Mouse (Mus musculus) urinary bladder, adult 2 months (tissue): ENCODE results near the gene Fam71f2. TPM values are rescaled to one million over a fixed set of nuclear protein-coding genes. Genes with fewer than 3 reads are reported as not detected.

Experiments used
- DNase-seq: peaks from one replicate; pipeline ENCODE4 v3.0.0; 2022; ENCODE audit warnings: low spot score
- polyA plus RNA-seq: library from polyadenylated mRNA; depleted of rRNA; stranded (reverse); fragments of >200 nt; gene quantifications from 2 replicates; pipeline ENCODE4 v1.2.3, GENCODE M21; 2012

Gene Fam71f2
- polyA plus RNA-seq, 1 experiment, result 1.9 TPM

DNA sequence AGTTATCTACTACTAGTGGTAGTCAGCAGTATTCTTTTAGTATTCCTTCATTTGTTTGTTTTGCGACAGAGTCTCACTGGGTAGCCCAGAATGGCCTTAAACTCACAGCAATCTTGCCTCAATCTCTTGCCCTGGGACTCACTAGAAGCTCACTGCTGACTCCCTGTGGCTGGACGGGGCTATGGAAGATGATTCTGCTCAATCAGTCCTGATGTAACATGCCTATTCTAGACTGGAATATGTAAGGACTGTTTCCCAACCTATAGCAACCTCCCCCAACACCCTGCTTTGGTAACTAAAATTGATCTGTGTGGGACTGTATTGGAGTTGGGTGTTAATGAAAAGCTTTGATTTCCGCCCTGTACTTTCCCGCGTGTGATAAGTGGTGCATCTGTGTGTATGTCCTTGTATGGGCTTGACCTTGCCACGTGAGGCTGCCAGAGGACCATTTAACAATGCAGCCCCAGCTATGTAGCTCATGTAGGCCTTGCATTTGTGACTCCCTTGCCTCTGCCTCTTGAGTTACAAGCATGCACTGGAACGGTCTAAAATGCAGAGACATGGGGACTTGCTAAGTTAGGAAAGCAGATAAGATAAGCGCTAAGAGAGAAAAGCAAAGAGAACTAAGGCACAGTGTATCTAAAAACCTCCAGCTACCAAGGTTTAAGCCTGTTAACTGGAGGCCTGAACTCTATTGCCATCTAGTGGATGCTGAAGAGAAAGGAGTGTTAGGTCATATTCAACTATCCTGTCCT lies 703 bp upstream of the Fam71f2 start:
- DNase-seq, result no peak

DNA sequence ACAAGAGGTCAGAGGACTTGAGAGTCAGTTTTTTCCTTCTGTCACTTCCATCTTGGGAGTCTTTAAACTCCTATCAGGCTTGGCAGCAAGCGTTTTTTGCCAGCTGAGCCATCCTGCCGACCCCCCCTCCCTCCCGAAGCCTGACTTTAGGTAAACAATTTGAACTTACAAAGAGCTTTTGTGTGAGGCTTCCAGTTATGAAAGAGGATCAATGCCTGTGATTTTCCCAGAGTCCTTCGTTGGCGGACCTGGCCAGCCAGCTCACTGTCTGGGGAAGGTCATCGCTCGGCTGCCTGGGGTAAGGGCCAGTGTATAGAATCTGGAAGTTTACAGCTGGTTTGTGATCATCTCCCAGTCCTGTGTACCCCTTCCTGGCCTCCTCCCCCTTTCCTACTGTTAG lies 1.3 kb downstream of the Fam71f2 start:
- no peak for DNase-seq

DNA sequence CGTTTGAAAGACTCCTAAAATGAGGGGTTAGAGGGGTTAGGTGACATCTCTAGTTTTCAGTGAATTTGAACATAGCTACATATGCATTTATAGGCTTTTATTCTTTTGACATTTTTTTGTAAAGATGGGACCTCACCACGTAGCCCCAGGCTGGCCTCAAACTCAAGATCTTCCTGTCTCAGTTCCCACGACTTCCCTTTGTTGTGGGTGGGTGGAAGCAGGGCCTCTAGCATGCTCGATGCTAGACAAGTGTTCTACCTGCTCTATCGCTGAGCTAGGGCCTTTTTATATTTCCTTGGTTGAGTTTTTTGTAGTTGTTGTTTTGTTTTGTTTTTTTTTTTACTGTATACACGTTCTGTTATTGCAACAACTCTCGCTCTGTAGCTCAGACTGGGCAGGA lies 7.5 kb downstream of the Fam71f2 start:
- DNase-seq, result no peak

DNA sequence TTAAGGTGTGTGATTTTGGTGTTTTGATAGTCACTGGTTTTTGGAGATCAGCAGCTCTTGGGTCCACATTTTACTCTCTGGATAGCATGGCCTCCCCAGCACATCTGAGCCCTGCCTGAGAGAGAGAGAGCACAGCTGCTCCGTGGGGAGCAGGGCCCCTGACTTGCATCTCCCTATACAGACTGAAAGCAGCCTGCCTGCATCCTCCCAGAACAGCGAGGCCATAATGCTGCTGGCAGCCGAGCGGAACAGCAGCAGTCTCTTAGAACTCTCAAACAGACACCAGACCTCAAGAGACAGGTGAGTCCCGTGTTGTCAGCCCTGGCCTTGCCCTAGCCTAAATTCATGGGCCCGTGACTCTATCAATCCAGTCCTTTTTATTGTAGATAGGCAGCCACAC lies 8.1 kb downstream of the Fam71f2 start:
- no peak for DNase-seq

DNA sequence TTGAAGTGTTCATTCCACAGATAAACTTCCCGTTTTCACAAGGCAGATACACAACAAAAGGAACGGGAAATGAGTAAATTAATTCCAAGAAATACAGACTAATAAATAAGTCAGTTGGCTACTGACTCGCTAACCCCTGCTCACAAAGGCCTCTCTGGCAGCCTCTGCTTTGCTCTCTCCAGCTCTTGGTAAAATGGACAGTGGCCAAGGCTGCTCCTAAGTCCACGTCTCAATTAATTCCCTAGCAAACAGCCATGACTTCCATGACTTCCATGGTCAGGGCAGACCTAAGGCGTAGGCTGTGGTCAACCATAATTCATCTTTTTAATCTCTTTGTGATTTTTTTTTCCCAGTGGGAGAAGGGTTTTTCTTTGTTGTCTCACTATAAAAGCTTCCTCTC lies 8.6 kb downstream of the Fam71f2 start:
- no peak for DNase-seq

DNA sequence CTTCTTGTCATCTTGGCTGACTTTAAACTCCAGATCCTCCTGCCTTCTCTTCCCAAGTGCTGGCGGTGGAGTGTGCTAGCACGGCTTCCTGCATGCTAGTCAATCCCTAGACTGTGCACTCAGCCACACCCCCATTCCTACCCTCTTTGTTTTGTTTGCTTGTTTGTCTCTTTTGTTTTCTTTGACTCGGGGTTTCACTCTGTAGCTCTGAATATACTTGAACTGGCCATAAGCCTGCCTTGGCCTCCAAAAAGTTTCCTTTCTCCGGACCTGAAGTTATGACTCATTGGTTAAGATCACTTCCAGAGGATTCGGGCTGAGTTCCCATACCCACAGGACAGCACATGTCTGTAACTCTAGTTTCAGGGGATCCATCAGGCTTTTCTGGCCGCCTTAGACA lies 9.3 kb downstream of the Fam71f2 start:
- DNase-seq, result no peak

DNA sequence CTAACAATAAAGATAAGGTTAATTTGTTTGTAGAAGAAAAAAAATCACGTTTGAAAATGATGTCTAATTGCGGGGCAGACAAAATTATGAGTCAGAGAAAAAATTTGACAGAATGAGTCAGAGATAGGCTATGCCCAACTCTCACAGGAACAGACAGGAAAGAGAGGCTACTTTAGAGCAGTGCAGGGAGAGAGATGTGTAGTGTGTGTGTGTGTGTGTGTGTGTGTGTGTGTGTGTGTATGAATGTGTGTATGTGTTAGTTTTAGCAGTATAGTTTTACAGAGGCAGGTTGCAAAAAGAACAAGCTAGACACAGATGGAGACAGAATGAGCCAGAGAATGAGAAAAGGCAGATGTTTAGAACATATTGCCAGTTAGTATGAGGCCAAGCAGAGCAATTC lies 19.7 kb downstream of the Fam71f2 start:
- DNase-seq, result no peak

DNA sequence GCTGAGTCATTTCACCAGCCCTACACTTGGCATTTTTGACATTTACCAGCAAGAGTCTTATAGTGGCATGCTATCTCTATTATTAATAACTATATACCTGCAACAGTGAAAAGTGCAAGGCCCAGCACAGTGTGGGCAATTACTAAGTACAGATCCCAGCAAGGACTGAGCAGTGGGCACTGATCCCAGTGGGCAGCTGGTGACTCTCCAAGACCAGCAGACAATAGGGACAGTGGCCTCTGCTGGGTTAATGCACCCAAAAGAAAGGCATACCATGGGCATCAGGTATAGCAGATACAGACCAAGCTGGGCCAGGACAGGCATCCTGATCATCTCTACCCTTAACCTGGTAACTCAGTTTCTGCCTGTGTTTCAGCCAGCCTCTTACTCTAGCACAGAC lies 23.9 kb downstream of the Fam71f2 start:
- DNase-seq, result no peak

DNA sequence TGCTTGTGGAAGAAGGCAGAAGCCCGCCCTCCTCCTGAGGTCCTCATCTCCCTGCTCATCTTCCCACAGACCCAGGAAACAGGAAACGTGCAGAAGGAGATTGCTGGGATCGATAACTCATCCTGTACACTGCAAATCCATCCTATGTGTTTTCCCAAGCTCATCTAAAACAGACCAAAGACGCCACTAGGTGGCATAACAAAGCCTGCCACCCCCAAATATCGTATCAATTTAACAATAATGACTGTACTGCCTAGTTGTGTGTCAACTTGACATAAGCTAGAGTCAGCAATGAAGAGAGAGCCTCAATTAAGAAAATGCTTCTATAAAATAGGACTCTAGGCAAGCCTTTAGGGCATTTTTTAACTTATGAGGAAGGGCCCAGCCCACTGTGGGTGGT lies 24.3 kb downstream of the Fam71f2 start:
- DNase-seq, result no peak

DNA sequence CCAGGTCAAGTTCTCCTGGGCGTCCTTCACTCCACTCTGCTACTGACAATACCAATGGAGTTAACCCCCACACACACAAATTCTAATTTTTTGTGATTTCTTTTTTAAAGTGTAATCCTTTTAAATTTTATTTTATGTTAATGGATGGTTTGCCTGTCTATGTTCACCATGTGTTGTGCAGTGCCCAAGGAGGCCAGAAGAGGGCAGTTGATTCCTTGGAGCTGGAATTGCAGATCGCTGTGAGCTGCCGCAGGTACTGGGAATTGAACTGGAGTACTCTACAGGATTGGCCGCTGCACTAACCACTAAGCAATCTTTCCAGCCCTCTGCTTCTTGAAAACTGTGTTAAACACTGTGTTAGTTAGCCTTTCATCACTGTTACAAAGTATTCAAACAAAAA lies 26.1 kb downstream of the Fam71f2 start:
- no peak for DNase-seq

DNA sequence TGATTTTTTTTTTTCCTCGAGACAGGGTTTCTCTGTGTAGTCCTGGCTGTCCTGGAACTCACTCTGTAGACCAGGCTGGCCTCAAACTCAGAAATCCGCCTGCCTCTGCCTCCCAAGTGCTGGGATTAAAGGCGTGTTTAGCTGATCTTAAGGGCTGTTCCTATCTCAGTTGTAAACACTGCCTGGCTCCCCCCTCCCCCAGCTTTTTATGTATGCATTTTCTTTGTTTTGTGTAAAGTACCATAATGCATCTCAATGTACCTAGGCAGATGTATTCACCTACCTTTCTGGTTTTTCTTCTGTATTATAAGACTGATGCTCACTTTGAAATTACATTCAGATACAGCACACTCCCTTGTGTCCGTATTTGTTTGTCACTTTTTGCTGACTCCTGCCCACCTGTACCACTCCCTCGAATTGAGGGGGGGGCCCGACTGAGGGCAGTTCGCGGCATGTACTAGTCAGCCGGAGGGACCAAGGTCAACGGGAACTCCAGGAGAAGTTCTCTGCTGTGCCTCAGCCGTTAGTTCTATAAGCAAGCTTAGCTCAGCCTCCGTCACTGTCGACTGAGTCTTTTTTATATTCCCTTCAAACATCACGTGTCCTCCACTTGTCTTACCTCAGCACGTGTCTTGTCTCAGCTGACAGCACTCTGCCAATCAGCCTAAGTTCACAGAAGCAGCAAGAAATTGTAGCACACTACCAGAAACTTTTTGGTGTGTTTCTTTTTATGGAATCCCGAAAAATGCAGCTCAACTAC lies 29.6 kb downstream of the Fam71f2 start:
- DNase-seq, result no peak

DNA sequence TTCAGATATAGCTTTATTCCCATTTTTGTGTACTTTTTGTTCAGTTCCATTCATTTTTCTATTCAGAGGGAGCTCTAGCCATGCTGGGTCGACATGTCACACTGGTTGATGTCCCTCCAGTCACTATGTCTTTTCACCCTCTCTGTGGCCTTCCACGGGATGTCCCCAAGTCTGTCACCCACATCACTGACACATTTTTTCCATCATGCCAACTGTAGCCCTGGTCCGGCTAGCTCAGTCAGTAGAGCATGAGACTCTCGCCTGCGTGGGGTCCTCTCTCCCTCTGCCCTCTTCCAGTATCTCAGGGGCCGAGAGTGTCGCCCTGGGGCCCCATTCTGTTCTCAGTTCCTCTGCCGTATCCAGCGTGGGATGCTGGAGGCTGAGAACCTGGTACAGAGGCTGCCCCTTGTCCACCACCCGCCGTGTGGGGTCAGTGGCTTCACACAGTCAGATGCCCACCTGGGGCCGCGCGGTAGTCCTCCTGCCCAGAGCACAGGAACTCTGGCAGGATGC lies 34.4 kb downstream of the Fam71f2 start:
- no peak for DNase-seq

DNA sequence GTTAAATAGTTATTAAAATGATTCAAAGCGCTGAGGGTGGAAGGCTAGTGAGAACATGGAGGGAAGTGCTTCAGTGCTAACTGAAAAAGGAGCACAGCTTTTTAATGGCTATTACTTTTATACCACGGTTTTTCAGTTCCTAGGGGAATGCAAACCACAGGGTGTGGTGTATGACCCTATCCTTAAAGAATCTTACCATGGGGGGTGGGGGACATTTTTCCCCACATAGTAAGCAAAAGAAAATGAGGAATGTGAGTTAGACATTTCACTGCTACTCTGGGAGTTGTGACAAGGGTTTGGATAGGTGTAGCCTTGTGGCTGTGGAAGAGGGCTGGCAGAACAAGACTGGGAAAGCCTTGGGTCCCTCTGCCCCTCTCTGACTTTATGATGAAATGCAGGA lies 37.9 kb downstream of the Fam71f2 start:
- DNase-seq, result no peak

DNA sequence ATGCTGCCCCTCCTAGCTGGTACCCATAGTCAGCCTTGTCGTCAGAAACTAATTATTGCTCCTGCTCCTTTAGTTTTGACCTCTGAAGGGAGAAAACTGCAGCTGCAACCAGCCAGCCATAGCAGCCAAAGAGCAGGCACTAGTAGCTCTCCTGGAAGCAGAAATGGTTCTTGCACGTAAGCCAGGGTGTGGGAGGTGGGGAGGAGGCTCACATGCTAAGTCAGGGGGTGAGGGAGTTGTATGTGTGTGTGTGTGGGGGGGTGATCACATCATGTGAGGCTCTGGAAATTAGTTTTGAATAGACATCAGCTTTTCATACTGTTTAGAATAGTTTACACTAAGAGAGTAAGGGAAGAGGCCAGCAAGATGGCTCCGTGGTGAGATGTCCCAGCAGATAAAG lies 38.5 kb downstream of the Fam71f2 start:
- DNase-seq, result no peak

DNA sequence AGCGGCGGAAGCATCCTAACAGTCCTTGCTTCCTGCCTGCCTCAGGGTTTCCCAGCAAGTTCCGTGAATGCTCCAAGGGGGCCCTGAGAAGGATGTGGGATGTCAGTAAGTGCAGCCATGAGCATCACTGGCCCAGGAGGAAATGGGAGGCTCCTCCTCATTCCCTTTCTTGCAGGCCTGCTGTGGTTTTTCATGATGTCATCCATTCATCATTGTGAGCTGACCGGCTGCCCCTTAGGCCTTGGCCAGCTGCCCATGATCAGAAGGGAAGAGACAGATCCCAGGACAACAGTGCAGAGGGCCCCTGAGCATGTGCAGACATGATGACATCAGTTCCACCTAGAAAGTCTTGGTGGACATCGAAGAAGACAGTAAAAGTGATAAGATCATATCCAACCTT lies 39.5 kb downstream of the Fam71f2 start, which contains the start of gene Fam71f1:
Fam71f1 (plus strand) TSS at position 262 of the 400 bp plus-strand sequence.
- no peak for DNase-seq

DNA sequence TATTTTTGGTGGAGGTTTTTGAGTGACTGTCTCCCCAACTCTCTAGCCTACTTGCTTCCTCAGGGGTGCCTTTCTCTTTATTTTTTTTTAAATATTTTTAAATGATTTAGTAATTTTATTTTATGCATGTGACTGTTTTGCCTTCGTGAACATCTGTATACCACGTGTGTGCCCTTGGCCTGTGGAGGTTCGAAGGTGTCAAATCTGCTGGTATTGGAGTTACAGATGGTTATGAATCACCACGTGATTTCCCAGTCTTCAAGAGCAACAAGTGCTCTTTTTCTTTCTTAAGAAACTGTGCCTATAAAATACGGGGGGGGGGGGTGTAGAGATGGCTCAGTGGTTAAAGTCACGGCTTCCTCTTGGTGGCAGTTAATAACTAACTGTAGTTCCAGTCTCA lies 42.2 kb downstream of the Fam71f2 start:
- no peak for DNase-seq

DNA sequence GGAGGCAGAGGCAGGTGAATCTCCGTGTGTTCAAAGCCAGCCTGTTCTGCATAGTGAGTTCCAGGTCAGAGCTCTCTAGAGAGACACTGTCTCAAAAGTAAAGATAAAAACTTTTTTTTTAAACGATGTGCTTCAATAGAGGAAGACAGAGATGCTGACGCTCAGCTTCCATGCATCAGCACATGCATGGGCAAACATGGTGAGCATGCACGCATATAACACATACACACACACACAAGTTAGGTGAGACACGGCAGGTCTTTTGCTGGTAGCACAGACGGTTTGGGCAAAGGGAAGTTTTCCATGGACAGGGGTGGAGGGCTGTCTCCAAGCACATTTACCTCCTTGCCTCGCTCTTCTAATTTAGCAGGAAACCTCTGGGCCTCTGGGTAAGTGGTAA lies 42.8 kb downstream of the Fam71f2 start:
- no peak for DNase-seq

DNA sequence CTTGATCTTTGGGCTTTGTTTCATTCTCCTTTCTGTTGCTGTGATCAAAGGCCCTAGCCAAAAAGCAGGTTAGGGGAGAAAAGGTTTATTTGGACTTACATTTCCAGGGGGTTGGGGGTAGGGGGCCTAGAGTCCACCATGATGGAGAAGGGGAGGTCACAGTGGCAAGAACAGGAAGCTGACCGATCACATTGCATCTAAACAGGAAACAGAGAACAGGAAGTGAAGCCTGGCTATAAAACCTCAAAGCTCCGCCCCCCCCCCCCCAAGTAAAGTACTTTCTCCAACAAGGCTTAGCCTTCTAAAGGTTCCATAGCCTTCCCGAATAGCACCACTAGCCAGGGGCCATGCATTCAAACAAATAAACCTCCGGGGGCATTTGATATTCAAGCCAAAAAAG lies 43.3 kb downstream of the Fam71f2 start:
- DNase-seq, result no peak

DNA sequence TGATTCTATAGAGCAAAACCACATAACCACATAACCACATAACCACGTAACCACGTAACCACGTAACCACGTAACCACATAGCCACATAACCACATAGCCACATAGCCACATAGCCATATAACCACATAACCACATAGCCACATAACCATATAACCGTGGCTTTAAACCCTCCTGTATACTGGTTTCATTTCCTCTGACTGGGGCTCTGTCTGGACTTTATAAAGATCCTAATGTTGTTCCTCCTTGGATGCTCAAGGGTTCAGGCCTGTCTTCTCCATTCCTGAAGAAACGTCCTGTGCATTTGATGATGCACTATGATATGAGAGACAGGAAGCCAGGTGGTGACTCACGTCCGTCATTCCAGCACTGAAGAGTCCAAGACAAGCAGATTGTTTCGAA lies 47.6 kb downstream of the Fam71f2 start:
- DNase-seq, result no peak

DNA sequence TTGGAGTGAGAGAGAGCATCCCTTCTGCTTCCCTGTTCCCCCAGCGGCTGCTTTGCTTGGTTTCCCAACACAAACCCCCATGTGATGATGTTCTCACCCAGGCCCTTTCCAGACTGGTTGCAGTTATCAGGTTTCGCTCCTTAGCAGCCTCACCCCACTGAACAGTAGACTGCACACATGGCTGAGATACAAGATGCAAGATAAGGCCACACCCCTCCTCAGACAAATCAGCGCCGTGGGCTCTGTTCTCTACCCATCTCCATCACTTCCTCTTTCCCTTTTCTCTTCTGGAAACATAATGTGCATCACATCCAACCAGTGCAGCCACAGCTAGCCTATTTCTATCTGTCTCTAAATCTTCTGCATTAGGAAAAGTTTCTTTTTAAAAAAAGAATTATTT lies 50.1 kb downstream of the Fam71f2 start:
- DNase-seq, result no peak
